Mouse (Mus musculus): Measurements from ENCODE around the gene Naa35.

DNA sequence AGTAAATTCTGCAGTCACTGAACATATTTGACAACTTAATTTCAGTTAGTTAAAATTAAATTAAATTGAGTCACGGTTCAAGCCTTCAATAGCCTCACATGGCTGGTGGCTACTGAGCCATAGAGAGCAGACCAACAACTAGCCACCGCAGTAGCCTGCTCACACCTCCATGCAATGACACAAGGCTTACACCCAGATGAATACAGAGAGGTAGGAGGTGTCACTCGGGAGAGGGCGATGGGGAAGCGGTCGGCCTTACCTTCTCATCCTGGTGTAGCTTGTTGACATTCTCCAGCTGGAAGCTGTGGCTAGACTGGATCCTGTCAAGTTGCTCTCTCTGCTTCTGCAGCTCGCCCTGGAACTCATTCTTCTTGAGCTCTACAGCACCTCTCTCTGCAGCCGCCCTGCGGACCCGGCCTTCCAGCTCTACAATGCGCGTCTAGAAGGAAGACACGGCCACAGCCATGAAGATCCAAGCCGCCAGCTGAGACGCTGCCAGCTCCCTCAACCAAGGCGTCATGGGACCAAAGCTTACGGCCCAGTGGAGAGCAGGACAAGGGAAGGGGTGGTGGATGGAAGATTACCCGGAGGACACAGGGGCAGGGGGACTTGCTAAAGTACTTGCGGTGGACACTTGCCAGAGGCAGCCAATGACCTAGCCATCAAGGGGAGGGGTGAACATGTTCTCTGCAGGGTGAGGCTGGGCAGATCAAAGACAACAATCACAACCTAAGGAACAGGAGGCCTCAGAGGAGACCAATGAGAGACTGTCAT lies 79.1 kb downstream of the Naa35 start:
- no peak for TF ChIP-seq MYOG (IDR thresholded peaks at IDR 0.05; ENCODE audit: control insufficient read depth, extremely low read depth, insufficient read length)
- TF ChIP-seq CEBPB (IDR thresholded peaks at IDR 0.05; ENCODE audit: low read depth): no peak
- TF ChIP-seq CTCF (IDR thresholded peaks at IDR 0.05; ENCODE audit: control insufficient read depth, insufficient read depth, insufficient read length): no peak
